Mouse (Mus musculus) kidney, postnatal 36 days (tissue): ENCODE data around the gene Gm20388.

Experiments used
- DNase-seq, 2 experiments: peaks; one replicate each; pipeline ENCODE4 v3.0.0; 2021 to 2022; ENCODE audit warnings: mixed read lengths in 2 of 2

Gene Gm20388

GRCm38 (mm10) chr8:123701952-123702587, 3791.4 kb downstream of the Gm20388 start:
- peak in 1 of 2 experiments; percentile 7 for DNase-seq

- peak; percentile 25 to 41 for DNase-seq
Measured at GRCm38 (mm10) chr8:123705376-123705775, 3794.7 kb downstream of the Gm20388 start.

- DNase-seq = no peak
Measured at GRCm38 (mm10) chr8:123707137-123707536, 3796.5 kb downstream of the Gm20388 start.

- no peak for DNase-seq
Measured at GRCm38 (mm10) chr8:123708729-123709128, 3798.1 kb downstream of the Gm20388 start.

GRCm38 (mm10) chr8:123710335-123710734, 3799.7 kb downstream of the Gm20388 start:
- DNase-seq = no peak

GRCm38 (mm10) chr8:123714451-123714850, 3803.8 kb downstream of the Gm20388 start:
- no peak for DNase-seq

- DNase-seq = no peak
Measured at GRCm38 (mm10) chr8:123715916-123716592, 3805.4 kb downstream of the Gm20388 start.

GRCm38 (mm10) chr8:123717104-123717503, 3806.5 kb downstream of the Gm20388 start:
- DNase-seq = no peak

- peak; percentile 51 to 69 for DNase-seq
Measured at GRCm38 (mm10) chr8:123717516-123718490, 3807.2 kb downstream of the Gm20388 start.

GRCm38 (mm10) chr8:123718752-123719151, 3808.1 kb downstream of the Gm20388 start:
- DNase-seq = no peak

- no peak for DNase-seq
Measured at GRCm38 (mm10) chr8:123719280-123719679, 3808.6 kb downstream of the Gm20388 start.

GRCm38 (mm10) chr8:123719811-123720210, 3809.2 kb downstream of the Gm20388 start:
- DNase-seq = no peak

- peak; percentile 23 to 33 for DNase-seq
Measured at GRCm38 (mm10) chr8:123720471-123721001, 3809.9 kb downstream of the Gm20388 start.

- DNase-seq = no peak
Measured at GRCm38 (mm10) chr8:123722245-123722644, 3811.6 kb downstream of the Gm20388 start.

- no peak for DNase-seq
Measured at GRCm38 (mm10) chr8:123724752-123725151, 3814.1 kb downstream of the Gm20388 start.

GRCm38 (mm10) chr8:123725261-123725660, 3814.6 kb downstream of the Gm20388 start:
- no peak for DNase-seq

GRCm38 (mm10) chr8:123726759-123727158, 3816.1 kb downstream of the Gm20388 start:
- DNase-seq = no peak

GRCm38 (mm10) chr8:123729055-123729785, 3818.6 kb downstream of the Gm20388 start:
- peak; percentile 24 to 61 for DNase-seq

GRCm38 (mm10) chr8:123729786-123730411, 3819.3 kb downstream of the Gm20388 start:
- DNase-seq = no peak

- no peak for DNase-seq
Measured at GRCm38 (mm10) chr8:123732332-123732731, 3821.7 kb downstream of the Gm20388 start.

GRCm38 (mm10) chr8:123734486-123734885, 3823.8 kb downstream of the Gm20388 start:
- no peak for DNase-seq

- DNase-seq = peak; percentile 13 to 37
Measured at GRCm38 (mm10) chr8:123736974-123737373, 3826.3 kb downstream of the Gm20388 start.
